Mouse (Mus musculus): ENCODE data around the gene Bach1. TPM values are rescaled to one million over a fixed set of nuclear protein-coding genes. Genes with fewer than 3 reads are reported as not detected.
A peak's percentile ranks its signal among the peaks of the same experiment; 100 is the strongest.

Gene Bach1
- total RNA-seq, 2 experiments from 2014 or later = 22.7 to 24.8 TPM

DNA sequence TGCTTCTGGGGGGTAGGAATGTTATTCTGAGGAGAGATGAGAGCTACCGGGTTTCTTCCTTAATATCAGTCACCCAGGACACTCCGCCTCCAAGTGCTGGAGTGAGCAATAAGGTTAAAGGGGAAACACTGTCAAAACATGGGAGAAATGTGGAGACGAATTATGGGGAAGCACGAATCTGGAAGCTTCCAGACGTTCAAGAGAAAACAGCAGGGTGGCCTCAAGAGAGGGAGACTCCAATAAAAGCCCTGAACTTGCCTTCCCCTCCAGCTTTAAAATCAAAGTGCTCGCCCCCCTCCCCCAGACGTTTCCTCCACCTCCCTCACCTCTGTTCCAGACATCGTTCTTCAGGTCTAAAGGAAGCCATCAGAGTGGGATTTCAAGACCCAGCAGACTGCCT, 38.6 kb downstream of the Bach1 start:
- no peak for DNase-seq (ENCODE audit: low spot score in 2 of 2)

DNA sequence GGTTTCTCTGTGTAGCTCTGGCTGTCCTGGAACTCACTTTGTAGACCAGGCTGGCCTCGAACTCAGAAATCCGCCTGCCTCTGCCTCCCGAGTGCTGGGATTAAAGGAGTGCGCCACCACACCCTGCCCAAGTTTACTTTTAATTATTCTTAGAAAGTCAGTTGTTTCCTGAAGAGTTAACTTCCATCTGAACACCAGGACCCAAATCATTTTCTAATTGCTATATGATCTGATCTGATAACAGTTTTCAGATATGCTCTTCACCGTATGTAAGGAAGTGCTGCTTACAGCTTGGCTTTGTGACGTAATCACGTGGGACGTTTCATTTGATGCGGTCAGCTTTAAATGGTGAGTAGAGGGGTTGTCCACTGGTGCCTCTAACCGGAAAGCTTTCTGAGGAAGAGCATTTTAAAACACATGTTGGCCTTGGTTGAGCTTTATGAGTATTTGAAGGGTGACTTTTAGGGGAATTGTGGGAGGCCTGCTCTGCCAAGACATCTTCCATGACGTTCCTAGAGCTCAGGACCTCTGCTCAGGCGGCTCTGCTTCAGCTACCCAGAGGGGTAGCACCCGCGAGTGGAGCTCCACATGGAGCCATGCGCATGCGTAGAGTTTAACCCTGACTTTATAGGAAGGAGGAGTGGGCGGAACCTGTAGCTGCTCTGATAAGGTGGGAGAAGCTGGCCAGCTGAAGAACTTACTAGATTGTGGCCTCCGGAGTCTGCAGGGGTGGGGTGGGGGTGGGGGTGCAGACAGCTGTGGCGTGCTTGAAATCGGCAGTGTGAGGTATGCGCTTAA, 39.3 kb downstream of the Bach1 start:
- DNase-seq (ENCODE audit: low spot score in 2 of 2) = no peak

- DNase-seq (ENCODE audit: low spot score in 2 of 2) = no peak
Observed at GRCm38 (mm10) chr16:87741034-87741715, 42.4 kb downstream of the Bach1 start.

DNA sequence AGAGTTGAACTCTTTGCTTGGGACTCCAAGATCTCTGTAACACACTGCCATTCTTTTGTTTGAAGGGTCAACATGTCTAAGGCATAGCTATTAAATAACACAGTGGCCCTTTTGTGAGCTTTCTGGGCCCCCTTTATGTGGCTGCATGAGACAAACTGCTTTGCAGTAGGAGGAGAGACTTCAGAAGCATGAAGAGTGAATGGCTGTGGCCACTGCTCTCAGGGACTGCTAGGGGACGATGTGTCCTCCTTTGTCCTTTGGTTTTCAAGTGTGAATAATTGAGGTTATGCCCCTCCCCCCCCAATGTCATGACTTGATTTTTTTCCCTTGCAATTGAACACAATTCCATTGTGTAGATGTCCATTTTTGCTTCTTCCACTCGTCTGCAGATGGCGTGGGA, 44.9 kb downstream of the Bach1 start:
- peak in 1 of 2 experiments; percentile 6 for DNase-seq (ENCODE audit: low spot score in 2 of 2)

GRCm38 (mm10) chr16:87744338-87744737, 45.6 kb downstream of the Bach1 start:
- no peak for DNase-seq (ENCODE audit: low spot score in 2 of 2)

DNA sequence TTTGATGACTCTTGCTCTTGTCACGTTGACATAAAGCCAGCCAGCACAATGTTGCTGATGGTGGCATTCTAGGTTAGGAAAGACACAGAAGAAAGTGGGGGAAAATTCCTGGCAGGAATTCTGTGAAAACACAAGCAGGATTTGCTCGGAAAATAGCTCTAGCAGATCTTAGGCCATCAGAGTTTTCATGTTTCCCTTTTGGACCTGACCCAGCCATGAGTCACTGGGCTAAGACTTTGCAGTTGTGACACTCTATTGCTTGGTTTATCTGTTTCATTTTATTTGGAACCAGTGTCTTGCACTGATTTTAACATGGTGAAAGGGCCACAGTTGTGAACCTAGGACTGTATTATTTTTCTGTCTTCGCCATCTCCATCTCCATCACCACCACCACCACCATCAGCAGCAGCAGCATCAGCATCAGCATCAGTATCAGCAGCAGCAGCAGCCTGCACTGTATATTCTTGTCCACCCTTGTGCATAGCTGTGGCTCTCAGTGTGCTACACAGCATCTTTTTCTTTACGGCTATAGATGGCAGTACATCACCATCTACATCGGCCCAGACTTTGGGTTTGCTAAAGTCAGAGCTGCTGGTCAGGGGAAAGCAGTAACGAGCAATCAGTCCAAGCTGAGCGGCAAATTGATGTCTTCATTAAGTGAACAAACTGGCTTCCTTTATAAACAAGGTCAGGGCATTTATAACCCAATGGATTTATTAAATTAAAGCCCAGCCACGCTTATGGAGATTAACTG, 46.6 kb downstream of the Bach1 start:
- peak in 1 of 2 experiments; percentile 11 for DNase-seq (ENCODE audit: low spot score in 2 of 2)

- DNase-seq (ENCODE audit: low spot score in 2 of 2) = peak in 1 of 2 experiments; percentile 68
Observed at GRCm38 (mm10) chr16:87746728-87747127, 48.0 kb downstream of the Bach1 start.

DNA sequence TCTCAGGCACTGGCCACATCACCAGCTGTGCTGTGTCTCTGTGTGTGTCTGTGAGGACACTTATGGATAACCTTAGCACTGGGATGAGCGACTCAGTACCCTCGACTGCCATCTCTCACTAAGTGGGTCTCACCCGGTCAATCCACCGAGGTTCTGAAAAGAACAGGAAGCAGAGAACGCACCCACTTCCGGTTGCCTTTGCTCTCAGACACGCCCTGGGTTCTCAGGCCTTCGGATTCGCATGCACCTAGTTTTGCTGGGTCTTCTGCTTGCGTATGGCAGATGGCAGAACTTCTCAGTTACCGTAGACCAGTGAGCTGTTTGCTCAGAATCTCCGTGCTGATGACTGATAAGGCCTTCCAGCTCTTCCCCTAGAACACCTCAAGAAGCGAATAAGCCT, 52.5 kb downstream of the Bach1 start:
- no peak for DNase-seq (ENCODE audit: low spot score in 2 of 2)

DNA sequence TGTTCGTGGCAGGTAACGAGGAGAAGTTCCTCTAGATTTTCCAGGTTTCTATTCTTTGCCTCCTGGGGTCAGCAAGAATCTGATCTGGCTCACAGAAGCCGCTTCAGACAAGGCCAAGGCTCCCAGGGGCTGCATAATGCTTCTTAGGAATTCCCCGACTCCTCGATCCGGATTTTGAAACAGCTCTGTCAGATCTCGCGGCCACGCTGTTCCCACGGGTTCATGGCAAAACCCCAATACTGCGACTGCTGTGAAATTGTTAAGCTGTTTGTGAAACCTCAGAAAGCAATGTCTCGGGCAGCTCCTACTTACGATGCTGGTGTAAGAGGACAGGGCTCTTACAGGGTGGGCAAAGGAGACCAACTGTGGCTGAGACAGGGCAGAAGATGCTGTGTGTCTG, 53.7 kb downstream of the Bach1 start:
- DNase-seq (ENCODE audit: low spot score in 2 of 2) = no peak

DNA sequence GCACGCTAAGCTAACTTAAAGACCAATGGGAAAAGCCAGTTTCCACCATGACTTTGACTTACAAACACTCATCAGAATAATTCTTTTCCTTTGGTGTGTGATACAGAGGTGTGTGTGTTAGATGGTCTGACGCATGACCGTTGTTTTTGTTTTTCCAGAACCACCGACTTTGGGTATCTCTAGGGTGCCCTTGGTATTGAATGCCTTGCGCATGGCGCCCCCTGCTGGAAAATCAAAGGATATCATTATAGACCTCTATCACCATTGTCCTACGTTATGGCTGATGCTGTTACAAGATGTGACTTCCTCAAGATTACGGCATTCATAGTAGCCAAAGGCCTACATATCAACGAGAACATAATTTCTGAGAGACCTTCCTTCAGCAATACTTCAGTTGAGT, 56.1 kb downstream of the Bach1 start:
- DNase-seq (ENCODE audit: low spot score in 2 of 2) = peak in 1 of 2 experiments; percentile 61

DNA sequence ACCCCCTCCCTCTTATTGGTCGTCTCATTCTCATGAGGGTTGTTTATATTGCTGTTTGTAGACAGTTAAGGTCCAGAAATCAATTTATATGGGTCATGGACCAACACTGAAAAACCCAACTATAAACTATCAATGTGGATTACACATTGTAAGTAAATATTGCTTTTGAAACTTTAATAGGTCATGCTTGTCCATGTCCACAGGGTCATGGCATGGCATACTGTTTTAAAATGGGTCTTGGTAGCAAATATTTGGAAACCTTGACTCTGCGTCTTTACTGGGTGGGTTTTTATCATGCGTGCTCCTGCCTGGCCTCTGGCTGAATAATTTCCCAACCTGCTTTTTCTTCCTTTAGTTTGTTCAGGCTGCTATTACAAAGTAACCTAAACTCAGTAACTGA, 57.2 kb downstream of the Bach1 start:
- no peak for DNase-seq (ENCODE audit: low spot score in 2 of 2)

DNA sequence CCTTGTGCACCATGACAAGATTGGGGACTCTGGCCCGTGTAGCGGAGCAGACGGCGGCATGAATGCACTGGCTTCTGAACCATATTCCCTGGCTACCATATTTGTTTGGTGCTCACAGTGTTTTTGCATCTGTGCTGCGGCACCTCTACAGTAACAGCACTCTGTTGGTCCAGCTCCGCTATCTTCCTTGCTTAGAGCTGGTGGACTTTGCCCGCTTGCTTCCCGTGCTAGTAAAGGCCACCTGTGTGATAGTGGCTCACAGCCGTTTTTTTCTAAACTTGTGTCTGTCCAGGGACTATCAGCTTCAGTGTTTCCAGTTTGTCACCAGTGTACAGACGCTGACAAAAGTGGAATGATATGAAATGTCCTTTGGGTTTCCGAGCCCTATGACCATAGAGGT, 59.3 kb downstream of the Bach1 start:
- no peak for DNase-seq (ENCODE audit: low spot score in 2 of 2)

DNA sequence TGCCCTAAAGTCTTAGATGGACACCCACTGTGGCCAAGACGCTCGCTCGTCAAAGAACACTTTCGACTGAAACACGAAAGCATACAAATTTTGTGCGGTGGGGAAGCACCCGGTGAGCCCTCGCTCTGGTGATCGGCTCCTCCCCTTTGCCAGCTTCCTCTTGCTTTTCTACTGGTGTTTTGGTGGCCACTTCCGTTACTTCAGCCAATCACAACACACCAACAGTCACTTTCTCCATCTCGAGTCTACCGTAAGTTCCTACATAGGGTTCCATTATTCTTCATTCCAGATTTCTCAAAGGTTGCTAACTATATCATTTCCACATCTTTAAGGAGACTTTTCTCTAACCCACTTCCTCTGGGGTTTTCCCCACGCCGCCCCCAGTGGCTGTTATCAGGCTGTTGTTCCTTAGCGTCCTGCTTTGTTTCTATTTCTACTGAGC, 65.9 kb downstream of the Bach1 start:
- no peak for DNase-seq (ENCODE audit: low spot score in 2 of 2)

DNA sequence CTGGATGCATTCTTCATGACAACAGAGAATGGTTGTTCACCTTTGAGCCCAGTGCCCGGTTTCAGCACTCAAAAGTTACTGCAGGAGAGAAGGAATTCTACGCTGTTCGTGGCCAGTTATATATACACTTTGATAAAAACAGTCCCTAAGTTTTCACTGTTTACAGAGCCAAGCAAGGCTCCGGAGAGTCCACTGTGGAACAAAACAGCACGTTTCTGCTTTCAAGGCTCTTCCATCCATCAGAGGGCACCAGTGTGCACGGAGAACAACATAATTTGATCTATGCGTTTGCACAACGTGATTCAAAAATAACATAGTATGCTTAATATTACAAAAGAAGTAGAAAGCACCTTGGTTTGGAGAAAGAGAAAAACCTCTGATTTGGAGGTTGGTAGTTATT, 67.2 kb downstream of the Bach1 start:
- DNase-seq (ENCODE audit: low spot score in 2 of 2) = no peak

DNA sequence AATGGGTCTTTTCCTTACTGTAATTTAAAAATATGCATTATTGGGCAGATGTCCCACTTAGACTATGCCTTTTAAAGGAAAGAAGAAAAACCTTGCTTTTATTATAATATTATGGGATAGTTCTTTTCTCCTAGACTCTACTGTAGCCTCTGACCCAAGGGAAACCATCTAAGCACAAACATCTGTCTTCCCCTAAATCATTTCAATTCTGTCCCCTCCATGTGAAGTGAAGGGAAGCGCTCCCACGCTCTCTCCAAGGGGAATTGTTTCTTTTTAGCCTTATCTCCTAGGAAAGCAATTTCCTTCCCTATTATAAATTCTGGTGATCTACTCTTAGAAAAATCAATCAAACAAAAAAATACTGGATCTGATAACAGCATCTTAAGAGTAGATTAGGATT, 71.8 kb downstream of the Bach1 start:
- DNase-seq (ENCODE audit: low spot score in 2 of 2) = no peak

- DNase-seq (ENCODE audit: low spot score in 2 of 2) = no peak
Observed at GRCm38 (mm10) chr16:87771926-87772325, 73.2 kb downstream of the Bach1 start.

DNA sequence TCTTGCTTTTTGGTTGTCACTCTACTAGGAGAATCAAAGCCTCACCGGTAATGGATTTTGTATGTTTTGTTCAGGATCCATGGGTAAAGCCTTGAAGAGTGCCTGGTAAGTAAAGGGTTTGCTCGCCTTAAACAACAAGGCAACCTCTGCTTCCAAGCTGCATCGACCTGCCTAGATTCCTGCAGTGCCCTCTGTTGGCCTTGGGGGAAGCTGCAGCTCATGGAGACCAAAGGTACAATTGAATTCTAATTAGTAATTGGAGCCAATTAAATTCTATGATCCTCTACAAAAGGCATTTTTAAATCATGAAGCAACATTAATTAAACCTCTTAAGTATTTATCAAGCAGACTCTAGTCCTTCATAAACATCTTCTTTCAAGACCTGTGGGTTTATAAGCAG, 75.7 kb downstream of the Bach1 start:
- no peak for DNase-seq (ENCODE audit: low spot score in 2 of 2)

GRCm38 (mm10) chr16:87777373-87777772, 78.6 kb downstream of the Bach1 start:
- no peak for DNase-seq (ENCODE audit: low spot score in 2 of 2)

DNA sequence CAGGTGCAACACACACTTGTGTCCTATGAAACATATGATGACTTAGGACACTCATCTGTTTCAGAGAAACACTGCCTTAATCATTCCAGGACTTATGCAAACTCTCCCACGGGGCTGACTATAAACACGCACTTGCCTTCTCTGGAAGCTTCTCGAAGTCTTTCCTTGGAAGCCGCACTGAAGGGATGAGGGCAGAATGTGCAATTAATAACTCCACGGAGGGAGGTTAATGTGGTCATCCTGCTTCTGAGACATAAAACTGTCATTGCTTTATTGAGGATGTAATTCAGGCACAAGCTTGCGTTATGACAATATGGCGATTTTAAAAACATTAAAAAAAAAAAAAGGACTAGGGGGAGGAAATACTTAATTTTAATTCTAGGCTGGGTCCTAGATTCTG, 82.9 kb downstream of the Bach1 start:
- no peak for DNase-seq (ENCODE audit: low spot score in 2 of 2)

Data from gastrocnemius, postnatal 4 days (tissue).